ENCODE assay signal across 19 mouse cellular contexts in genomic region chr17:58932279-58932982, GRCm38 (mm10). TPM values are rescaled to one million over a fixed set of nuclear protein-coding genes. Genes with fewer than 3 reads are reported as not detected.
DNase-seq lines count a peak whose midpoint lies in the region; ATAC-seq and TF ChIP-seq lines count a peak whose summit lies in the region.
"Had no signal": no experiment of that assay in that cellular context is flagged by ENCODE, and none has a peak within 500 bp of the region (broad histone marks: within the 10 kb centered on the region; RNA-seq: fewer than 3 reads in every experiment).

No protein-coding gene starts in this region.

- no peak overlapping the region for H3K27ac ChIP-seq in kidney, postnatal 0 days
- H3K27ac ChIP-seq in kidney, embryonic 14.5 days (ENCODE audit: low read depth, low read length), result no peak overlapping the region
- 0 out of 2 replicates have a peak overlapping the region, but pooled peaks have one; percentile 9 for H3K27ac ChIP-seq in forebrain, postnatal 0 days (ENCODE audit: low read depth, low read length)
- H3K27ac ChIP-seq in midbrain, embryonic 13.5 days, result peak overlapping the region; percentile 65
- H3K27ac ChIP-seq in liver, postnatal 0 days (ENCODE audit: low read depth), result no peak overlapping the region

- H3K9ac ChIP-seq in kidney, postnatal 0 days (ENCODE audit: low read depth, low read length), result no peak overlapping the region
- H3K9ac ChIP-seq in kidney, embryonic 14.5 days (ENCODE audit: low read depth, low read length), result no peak overlapping the region
- no peak overlapping the region for H3K9ac ChIP-seq in forebrain, postnatal 0 days
- no peak overlapping the region for H3K9ac ChIP-seq in midbrain, embryonic 13.5 days (replicated peaks)
- no peak overlapping the region for H3K9ac ChIP-seq in liver, postnatal 0 days (replicated peaks)

- no peak overlapping the region for H3K4me3 ChIP-seq in kidney, postnatal 0 days (replicated peaks; ENCODE audit: low read depth, low read length)
- H3K4me3 ChIP-seq in kidney, embryonic 14.5 days (ENCODE audit: low read length), result no peak overlapping the region
- no peak overlapping the region for H3K4me3 ChIP-seq in forebrain, postnatal 0 days (ENCODE audit: low read depth, low read length)
- no peak overlapping the region for H3K4me3 ChIP-seq in midbrain, embryonic 13.5 days (replicated peaks)
- no peak overlapping the region for H3K4me3 ChIP-seq in liver, postnatal 0 days (ENCODE audit: low read depth, low read length)
- H3K4me3 ChIP-seq: erythroblast, embryonic 14.5 days; myocyte had no signal

- H3K9me3 ChIP-seq in kidney, postnatal 0 days (replicated peaks; ENCODE audit: low read length), result no peaks in the 10 kb centered on the region
- no peaks in the 10 kb centered on the region for H3K9me3 ChIP-seq in kidney, embryonic 14.5 days (ENCODE audit: control insufficient read depth, low read length)
- no peaks in the 10 kb centered on the region for H3K9me3 ChIP-seq in forebrain, postnatal 0 days (ENCODE audit: low read length)
- no peaks in the 10 kb centered on the region for H3K9me3 ChIP-seq in midbrain, embryonic 13.5 days
- no peaks in the 10 kb centered on the region for H3K9me3 ChIP-seq in liver, postnatal 0 days (ENCODE audit: low read length)

- intact Hi-C loops in gastrocnemius, postnatal 36 days (cut with DNase I), result no loop called here

- TF ChIP-seq EP300 in liver, postnatal 0 days (IDR thresholded peaks at IDR 0.05; ENCODE audit: low read depth), result no peak

- H3K4me2 ChIP-seq in kidney, postnatal 0 days (ENCODE audit: low read length), result no peak overlapping the region
- H3K4me2 ChIP-seq in kidney, embryonic 14.5 days (replicated peaks; ENCODE audit: low read depth, low read length), result no peak overlapping the region
- H3K4me2 ChIP-seq in forebrain, postnatal 0 days (ENCODE audit: low read depth), result 0 out of 2 replicates have a peak overlapping the region, but pooled peaks have one; percentile 3
- peak overlapping the region; percentile 23 for H3K4me2 ChIP-seq in midbrain, embryonic 13.5 days (replicated peaks)
- no peak overlapping the region for H3K4me2 ChIP-seq in liver, postnatal 0 days (ENCODE audit: low read depth, low read length)

- TF ChIP-seq CTCF in kidney, postnatal 0 days (IDR thresholded peaks at IDR 0.05; ENCODE audit: low read depth), result no peak
- no peak for TF ChIP-seq CTCF in forebrain, postnatal 0 days (IDR thresholded peaks at IDR 0.05; ENCODE audit: low read depth)
- TF ChIP-seq CTCF in liver, postnatal 0 days (IDR thresholded peaks at IDR 0.05; ENCODE audit: low read depth), result no peak

- peak; percentile 48 for DNase-seq in kidney, postnatal 0 days (ENCODE audit: low spot score)
- DNase-seq in embryo, embryonic 10.5 days (ENCODE audit: low spot score), result peak; percentile 75
- no peak for DNase-seq in forebrain, postnatal 0 days
- no peak for DNase-seq in cerebellum, adult 11-12 months
- no peak for DNase-seq in liver, postnatal 0 days
- no peak for DNase-seq in gastrocnemius, postnatal 36 days
- DNase-seq: adrenal gland, postnatal 25 days; cerebellum, adult 9-11 months; heart, postnatal 10 days; kidney, adult 11 months; left cerebral cortex, postnatal 4 days; lung, adult 18-20 months; right cerebral cortex, postnatal 4 days had no signal

- no peak for ATAC-seq in kidney, postnatal 0 days (replicated peaks; ENCODE audit: low FRiP score, low read depth)
- ATAC-seq in kidney, embryonic 14.5 days (ENCODE audit: low FRiP score, low TSS enrichment), result no peak
- no peak; the same call in 1 of the 2 replicates for ATAC-seq in forebrain, postnatal 0 days
- peak; percentile 93 for ATAC-seq in midbrain, embryonic 13.5 days
- ATAC-seq in liver, postnatal 0 days, result no peak

- 23% methylated on average over 2 of the region's 2 CpGs for WGBS in kidney, postnatal 0 days
- WGBS in kidney, embryonic 14.5 days, result 27% methylated on average over 2 of the region's 2 CpGs
- 6% methylated on average over 2 of the region's 2 CpGs for WGBS in forebrain, postnatal 0 days
- 1% methylated on average over 2 of the region's 2 CpGs for WGBS in midbrain, embryonic 13.5 days
- WGBS in liver, postnatal 0 days (ENCODE audit: insufficient replicate concordance), result 39% methylated on average over 2 of the region's 2 CpGs

- H3K27me3 ChIP-seq in kidney, postnatal 0 days (ENCODE audit: insufficient read depth, low read length), result no peaks in the 10 kb centered on the region
- H3K27me3 ChIP-seq in kidney, embryonic 14.5 days (ENCODE audit: control insufficient read depth, insufficient read depth, low read length), result no peaks in the 10 kb centered on the region
- H3K27me3 ChIP-seq in forebrain, postnatal 0 days (ENCODE audit: insufficient read depth, low read length), result no peaks in the 10 kb centered on the region
- H3K27me3 ChIP-seq in midbrain, embryonic 13.5 days, result no peaks in the 10 kb centered on the region
- H3K27me3 ChIP-seq in liver, postnatal 0 days (ENCODE audit: insufficient read depth, low read length), result no peaks in the 10 kb centered on the region

- no peaks in the 10 kb centered on the region for H3K4me1 ChIP-seq in kidney, postnatal 0 days (replicated peaks; ENCODE audit: insufficient read depth, low read length)
- no peaks in the 10 kb centered on the region for H3K4me1 ChIP-seq in kidney, embryonic 14.5 days (ENCODE audit: control insufficient read depth, insufficient read depth, low read length)
- H3K4me1 ChIP-seq in forebrain, postnatal 0 days (ENCODE audit: insufficient read depth), result no peaks in the 10 kb centered on the region
- peaks cover 11% of the 10 kb centered on the region for H3K4me1 ChIP-seq in midbrain, embryonic 13.5 days (replicated peaks)
- H3K4me1 ChIP-seq in liver, postnatal 0 days (ENCODE audit: insufficient read depth), result no peaks in the 10 kb centered on the region

- no peaks in the 10 kb centered on the region for H3K36me3 ChIP-seq in kidney, postnatal 0 days (ENCODE audit: insufficient read depth, low read length)
- H3K36me3 ChIP-seq in kidney, embryonic 14.5 days (ENCODE audit: control insufficient read depth, insufficient read depth, low read length), result no peaks in the 10 kb centered on the region
- H3K36me3 ChIP-seq in forebrain, postnatal 0 days (ENCODE audit: insufficient read depth), result no peaks in the 10 kb centered on the region
- no peaks in the 10 kb centered on the region for H3K36me3 ChIP-seq in midbrain, embryonic 13.5 days
- no peaks in the 10 kb centered on the region for H3K36me3 ChIP-seq in liver, postnatal 0 days (replicated peaks; ENCODE audit: insufficient read depth, low read length)

RNA-seq across cellular contexts. Expression of gene Pdzph1, which starts 58.7 kb away (rescaled TPM):
- polyA plus RNA-seq in kidney, postnatal 0 days (2015; fragmentation: Nextera tagmentation; extraction: Ambion mirVana), result not detected in 2 replicates
- 0.23 and 0.31 TPM in 2 replicates for polyA plus RNA-seq in kidney, embryonic 14.5 days (2014; fragmentation: Nextera tagmentation; extraction: Ambion mirVana)
- total RNA-seq in forebrain, postnatal 0 days (2014; rRNA removed), result 2.3 and 5.3 TPM in 2 replicates
- polyA plus RNA-seq in forebrain, postnatal 0 days (2015; fragmentation: Nextera tagmentation; extraction: Ambion mirVana), result 6.9 and 8.3 TPM in 2 replicates
- 11.4 and 13.6 TPM in 2 replicates for polyA plus RNA-seq in midbrain, embryonic 13.5 days (2015; fragmentation: Nextera tagmentation; extraction: Ambion mirVana)
- polyA plus RNA-seq in liver, postnatal 0 days (2015; fragmentation: Nextera tagmentation; extraction: Ambion mirVana), result not detected in 2 replicates
- total RNA-seq in gastrocnemius, postnatal 36 days (2021), result not detected
- total RNA-seq: adrenal gland, postnatal 25 days; gastrocnemius, postnatal 4 days; heart, postnatal 10 days had no signal
- polyA plus RNA-seq: erythroblast, embryonic 14.5 days; myocyte; stomach, embryonic 16.5 days had no signal

Comparison
In these comparisons a context has a peak if more than half of its experiments do, and no peak if none do; other contexts are left out.
1. DNase-seq: peak in kidney, postnatal 0 days (single experiment) and embryo, embryonic 10.5 days (single experiment); none in forebrain, postnatal 0 days (single experiment), cerebellum, adult 11-12 months (single experiment), liver, postnatal 0 days (single experiment) and gastrocnemius, postnatal 36 days (0 of 2).
2. H3K27ac ChIP-seq: peak in forebrain, postnatal 0 days (single experiment) and midbrain, embryonic 13.5 days (single experiment); none in kidney, postnatal 0 days (single experiment), kidney, embryonic 14.5 days (single experiment) and liver, postnatal 0 days (single experiment).
3. H3K4me2 ChIP-seq: peak in forebrain, postnatal 0 days (single experiment) and midbrain, embryonic 13.5 days (single experiment); none in kidney, postnatal 0 days (single experiment), kidney, embryonic 14.5 days (single experiment) and liver, postnatal 0 days (single experiment).